Mouse (Mus musculus) C2C12 (cell line): ENCODE results near the gene Ctdnep1. TPM values are rescaled to one million over a fixed set of nuclear protein-coding genes. Genes with fewer than 3 reads are reported as not detected.
A peak's percentile ranks its signal among the peaks of the same experiment; 100 is the strongest.

ENCODE experiments used
- H3K27me3 ChIP-seq: one replicate; pipeline ENCODE4 v1.6.1; 2011; ENCODE audit not compliant: control insufficient read depth, insufficient read depth, insufficient read length
- H3K36me3 ChIP-seq: one replicate; pipeline ENCODE4 v1.6.1; 2011; ENCODE audit not compliant: control insufficient read depth, insufficient read depth
- H3K4me3 ChIP-seq: one replicate; pipeline ENCODE4 v1.5.1; 2011; ENCODE audit warnings: mild to moderate bottlenecking, control low read depth; ENCODE audit not compliant: poor library complexity, insufficient read depth, severe bottlenecking
- H3K79me2 ChIP-seq: one replicate; pipeline ENCODE4 v1.6.1; 2011; ENCODE audit not compliant: control insufficient read depth, insufficient read depth
- H3K79me3 ChIP-seq: one replicate; pipeline ENCODE4 v1.6.1; 2011; ENCODE audit warnings: low read depth, control low read depth
- H3ac ChIP-seq: one replicate; pipeline ENCODE3; 2011; ENCODE audit warnings: low read depth; ENCODE audit not compliant: control insufficient read depth, insufficient read length
- CEBPB ChIP-seq: IDR thresholded peaks from one replicate; pipeline ENCODE4 v1.6.1; 2011; ENCODE audit warnings: low read depth, mild to moderate bottlenecking, control low read depth, moderate library complexity
- CTCF ChIP-seq: IDR thresholded peaks from one replicate; pipeline ENCODE4 v1.5.1; 2011; ENCODE audit not compliant: control insufficient read depth, insufficient read depth, insufficient read length
- FOSL1 ChIP-seq: IDR thresholded peaks from one replicate; pipeline ENCODE4 v1.8.0; 2011; ENCODE audit warnings: mild to moderate bottlenecking, low read length; ENCODE audit not compliant: poor library complexity, insufficient read depth, severe bottlenecking
- MAX ChIP-seq: IDR thresholded peaks from one replicate; pipeline ENCODE4 v1.6.1; 2011; ENCODE audit warnings: mild to moderate bottlenecking, control low read depth
- MYOD1 ChIP-seq: IDR thresholded peaks from one replicate; pipeline ENCODE4 v1.6.1; 2011; ENCODE audit warnings: low read depth; ENCODE audit not compliant: control insufficient read depth, insufficient read length
- MYOG ChIP-seq: IDR thresholded peaks from one replicate; pipeline ENCODE4 v1.6.1; 2011; ENCODE audit not compliant: control insufficient read depth, insufficient read length; ENCODE audit errors: extremely low read depth
- USF1 ChIP-seq: IDR thresholded peaks from one replicate; pipeline ENCODE4 v1.6.1; 2011; ENCODE audit warnings: low read depth, mild to moderate bottlenecking, control low read depth, moderate library complexity
- polyA plus RNA-seq: library from polyadenylated mRNA; unstranded; fragments of >200 nt; fragmentation: generic; extraction: Trizol; gene quantifications from one replicate; pipeline ENCODE4 v1.2.1, GENCODE M21; 2012; ENCODE audit warnings: missing spikeins

Ctdnep1 gene
- polyA plus RNA-seq, 1 experiment: 141 TPM

DNA sequence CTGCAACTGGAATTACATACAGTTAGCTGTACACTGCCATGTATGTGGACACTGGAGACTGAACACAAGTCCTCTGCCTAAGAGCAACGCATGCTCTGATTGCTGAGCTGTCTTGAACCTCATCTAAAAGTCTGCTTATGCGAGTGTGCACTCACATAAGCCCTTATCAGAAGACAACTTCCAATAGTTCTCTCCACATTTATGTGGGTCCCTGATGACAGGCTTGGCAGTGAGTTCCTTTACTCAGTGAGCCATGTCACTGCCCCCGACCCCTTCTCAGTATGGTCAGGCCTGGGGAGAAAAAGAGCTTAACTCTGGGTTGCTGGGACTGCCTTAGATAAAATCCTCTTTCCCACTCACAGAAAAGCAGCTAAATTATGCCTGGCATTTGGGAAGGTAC lies 35.7 kb downstream of the Ctdnep1 start, which contains the start of gene Dlg4:
Gene Dlg4 (plus strand): TSS at position 274 of the 400 bp plus-strand sequence.
- no peaks in the 10 kb centered on the region for H3K27me3 ChIP-seq
- TF ChIP-seq USF1: no peak
- no peak for TF ChIP-seq CTCF
- TF ChIP-seq CEBPB: no peak
- TF ChIP-seq MYOG: no peak
- TF ChIP-seq MAX: no peak
- no peak for TF ChIP-seq FOSL1
- no peak for TF ChIP-seq MYOD1
- H3K79me2 ChIP-seq: peaks cover 49% of the 10 kb centered on the region
- H3K36me3 ChIP-seq: peaks cover 23% of the 10 kb centered on the region
- H3K79me3 ChIP-seq: peaks cover 18% of the 10 kb centered on the region
- peak within 1 kb of the TSS; percentile 90 for H3K4me3 ChIP-seq
- no peak within 1 kb of the TSS for H3ac ChIP-seq

DNA sequence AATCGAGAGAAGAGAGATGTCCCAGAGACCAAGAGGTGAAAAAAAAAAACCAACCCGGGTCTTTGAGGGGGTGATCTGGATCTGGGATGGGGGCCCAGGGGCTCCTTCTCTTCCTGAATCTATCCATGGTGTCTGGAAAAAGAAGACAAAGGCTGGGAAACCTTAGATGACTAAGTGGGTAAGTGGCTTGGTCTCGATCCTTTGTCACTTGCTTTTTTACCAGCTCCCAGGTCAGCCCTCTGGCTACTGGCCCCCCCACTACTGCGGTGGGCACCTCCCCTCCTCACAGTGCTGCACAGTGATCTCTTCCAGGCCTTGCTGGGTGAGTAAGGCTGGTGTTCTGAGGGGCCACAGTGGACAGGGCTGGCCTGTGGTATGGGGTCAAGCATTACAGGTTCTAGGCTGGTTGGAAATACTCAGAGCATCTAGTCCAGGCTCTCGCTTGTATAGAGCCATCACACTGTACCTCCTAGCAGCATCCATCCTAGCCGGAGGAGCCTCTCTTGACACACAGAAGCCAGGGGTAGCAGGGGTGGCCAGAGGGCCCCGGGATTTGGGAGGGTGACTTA lies 36.3 kb downstream of the Ctdnep1 start:
- H3K79me2 ChIP-seq: peaks cover 55% of the 10 kb centered on the region
- H3K36me3 ChIP-seq: peaks cover 17% of the 10 kb centered on the region
- H3K27me3 ChIP-seq: no peaks in the 10 kb centered on the region
- TF ChIP-seq FOSL1 (no peak), MYOG (no peak), MAX (no peak), USF1 (no peak), MYOD1 (no peak)
- H3K4me3 ChIP-seq: no peak overlapping the region
- H3ac ChIP-seq: no peak overlapping the region
- H3K79me3 ChIP-seq: peaks cover 21% of the 10 kb centered on the region

DNA sequence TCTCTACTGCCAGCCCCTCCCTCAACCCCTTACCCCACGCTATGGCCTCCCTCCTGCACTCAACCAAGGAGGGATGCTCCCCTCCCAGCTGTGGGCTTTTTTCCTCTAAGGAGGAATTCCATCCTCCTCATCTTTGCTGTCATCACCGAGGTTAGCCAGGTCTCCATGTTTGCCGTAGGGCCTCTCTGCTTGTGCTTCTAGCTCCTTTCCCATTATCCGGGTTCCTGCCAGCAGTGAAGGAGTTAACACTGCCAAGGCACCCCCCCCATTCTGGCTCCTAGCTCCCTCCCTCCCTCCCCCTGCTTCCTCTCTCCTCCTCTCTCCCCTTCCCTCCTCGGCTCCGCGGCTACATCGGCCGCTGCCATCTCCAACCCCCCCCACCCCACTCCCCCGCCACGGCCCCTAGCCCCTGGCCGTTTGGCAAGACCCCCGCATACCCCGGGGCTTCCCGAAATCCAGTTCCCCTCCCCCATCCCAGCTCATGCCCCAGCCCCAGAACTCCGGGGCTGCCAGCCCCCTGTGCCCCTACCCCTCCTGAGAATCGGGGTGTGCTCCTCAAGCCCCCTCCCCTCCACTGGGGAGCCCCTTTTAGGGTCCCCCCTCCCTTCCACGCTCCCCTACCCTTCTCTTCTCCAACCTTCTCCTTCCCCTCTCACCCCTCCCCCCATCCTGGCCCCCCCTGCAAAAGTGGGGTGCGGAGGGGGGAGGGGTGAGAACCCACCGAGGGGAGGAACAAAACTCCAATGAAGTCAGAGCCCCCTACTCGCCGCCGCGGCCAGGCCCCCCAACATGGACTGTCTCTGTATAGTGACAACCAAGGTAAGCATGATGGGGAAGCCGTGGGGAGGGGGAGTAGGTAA lies 37.4 kb downstream of the Ctdnep1 start:
- Histone ChIP-seq H3ac (peak overlapping the region; percentile 44), H3K79me3 (peaks cover 32% of the 10 kb centered on the region), H3K79me2 (peaks cover 66% of the 10 kb centered on the region), H3K4me3 (peak overlapping the region; percentile 90), H3K27me3 (no peaks in the 10 kb centered on the region), H3K36me3 (peaks cover 6% of the 10 kb centered on the region)
- TF ChIP-seq MYOG (no peak), MYOD1 (no peak), CTCF (no peak), CEBPB (no peak), USF1 (no peak), MAX (no peak), FOSL1 (no peak)

DNA sequence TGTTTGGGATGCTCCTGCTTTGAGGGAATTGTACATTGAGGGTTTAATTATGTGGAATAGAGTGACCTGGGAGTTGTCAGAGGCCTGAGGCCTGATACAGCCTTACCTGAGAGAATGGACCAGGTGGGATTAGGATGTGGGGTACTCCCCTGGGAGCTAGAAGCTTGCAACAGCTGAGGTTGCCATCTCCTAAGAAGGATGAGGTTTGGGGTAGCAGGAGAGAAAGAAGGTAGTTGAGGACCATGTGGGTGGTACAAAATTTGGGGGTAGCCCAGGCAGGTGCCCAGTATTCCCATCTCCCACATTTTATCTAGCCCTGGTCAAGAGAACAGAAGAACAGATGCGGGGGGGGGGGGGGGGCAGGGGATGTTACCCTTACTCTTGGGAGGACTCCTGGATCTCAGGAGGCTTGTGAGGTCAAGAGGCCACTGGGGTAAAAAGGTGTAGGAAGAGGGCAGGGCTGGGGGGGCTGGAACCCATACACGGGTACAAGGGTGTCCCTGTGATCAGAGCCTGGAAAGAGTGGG lies 38.6 kb downstream of the Ctdnep1 start:
- H3K27me3 ChIP-seq: no peaks in the 10 kb centered on the region
- peak overlapping the region; percentile 38 for H3ac ChIP-seq
- peak overlapping the region; percentile 90 for H3K4me3 ChIP-seq
- H3K79me3 ChIP-seq: peaks cover 40% of the 10 kb centered on the region
- TF ChIP-seq MYOG (no peak), CEBPB (no peak), MYOD1 (no peak)
- peaks cover 68% of the 10 kb centered on the region for H3K79me2 ChIP-seq
- H3K36me3 ChIP-seq: no peaks in the 10 kb centered on the region

DNA sequence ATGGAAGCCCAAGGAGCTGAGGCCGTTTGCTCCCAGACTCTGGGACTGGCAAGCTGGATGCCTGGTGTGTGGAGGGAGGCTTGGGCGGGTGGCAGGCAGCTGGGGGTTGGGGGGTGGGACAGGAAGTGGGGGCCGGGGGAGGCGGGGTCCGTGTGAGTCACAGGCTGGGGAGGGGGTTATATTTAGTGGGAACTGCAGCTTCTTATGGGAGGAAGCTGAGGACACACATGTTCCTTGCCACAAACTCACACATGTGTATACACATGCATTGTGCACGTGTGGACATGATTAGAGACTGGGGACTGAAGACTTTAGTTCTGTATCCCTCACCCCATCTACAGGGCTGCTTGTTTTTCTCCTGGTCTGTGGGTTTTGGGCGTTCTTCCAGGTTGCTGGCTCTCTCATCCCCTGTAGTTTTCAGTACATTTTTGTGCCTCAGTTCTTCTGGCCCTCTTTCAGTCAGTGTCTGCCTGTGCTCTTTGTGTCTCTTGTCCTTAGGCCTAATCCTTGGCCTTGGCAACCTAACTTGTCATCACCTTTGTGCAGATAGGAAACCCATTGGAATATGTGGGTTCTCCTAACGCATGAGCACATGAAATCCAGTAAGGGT lies 39.2 kb downstream of the Ctdnep1 start:
- H3K36me3 ChIP-seq: no peaks in the 10 kb centered on the region
- H3K4me3 ChIP-seq: peak overlapping the region; percentile 90
- peaks cover 40% of the 10 kb centered on the region for H3K79me3 ChIP-seq
- H3ac ChIP-seq: peak overlapping the region; percentile 38
- H3K79me2 ChIP-seq: peaks cover 69% of the 10 kb centered on the region
- H3K27me3 ChIP-seq: no peaks in the 10 kb centered on the region
- TF ChIP-seq MAX (no peak), CEBPB (no peak), FOSL1 (no peak), CTCF (no peak), USF1 (no peak), MYOG (no peak), MYOD1 (no peak)
